Mouse (Mus musculus): ENCODE results near the gene Cers3.

Cers3 gene

DNA sequence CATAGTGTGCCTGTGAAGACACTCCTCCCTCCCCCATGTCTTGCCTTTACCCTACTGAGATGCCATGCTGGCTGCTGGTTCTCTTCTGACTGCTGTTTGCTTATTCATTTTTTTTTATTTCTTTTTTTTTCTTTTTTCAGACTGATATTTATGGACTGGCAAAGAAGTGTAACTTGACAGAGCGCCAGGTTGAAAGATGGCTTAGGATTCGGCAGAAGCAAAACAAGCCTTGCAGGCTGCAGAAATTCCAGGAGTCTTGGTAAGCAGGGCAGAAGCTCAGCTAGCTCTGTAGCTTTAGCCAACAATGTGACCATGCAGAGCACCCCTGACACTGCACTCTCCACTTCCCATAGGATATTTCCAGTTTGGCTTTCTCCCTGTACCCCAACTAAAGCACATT, 36.1 kb downstream of the Cers3 start:
- ATAC-seq (ENCODE audit: insufficient number of reproducible peaks, low FRiP score, low TSS enrichment), result no peak

DNA sequence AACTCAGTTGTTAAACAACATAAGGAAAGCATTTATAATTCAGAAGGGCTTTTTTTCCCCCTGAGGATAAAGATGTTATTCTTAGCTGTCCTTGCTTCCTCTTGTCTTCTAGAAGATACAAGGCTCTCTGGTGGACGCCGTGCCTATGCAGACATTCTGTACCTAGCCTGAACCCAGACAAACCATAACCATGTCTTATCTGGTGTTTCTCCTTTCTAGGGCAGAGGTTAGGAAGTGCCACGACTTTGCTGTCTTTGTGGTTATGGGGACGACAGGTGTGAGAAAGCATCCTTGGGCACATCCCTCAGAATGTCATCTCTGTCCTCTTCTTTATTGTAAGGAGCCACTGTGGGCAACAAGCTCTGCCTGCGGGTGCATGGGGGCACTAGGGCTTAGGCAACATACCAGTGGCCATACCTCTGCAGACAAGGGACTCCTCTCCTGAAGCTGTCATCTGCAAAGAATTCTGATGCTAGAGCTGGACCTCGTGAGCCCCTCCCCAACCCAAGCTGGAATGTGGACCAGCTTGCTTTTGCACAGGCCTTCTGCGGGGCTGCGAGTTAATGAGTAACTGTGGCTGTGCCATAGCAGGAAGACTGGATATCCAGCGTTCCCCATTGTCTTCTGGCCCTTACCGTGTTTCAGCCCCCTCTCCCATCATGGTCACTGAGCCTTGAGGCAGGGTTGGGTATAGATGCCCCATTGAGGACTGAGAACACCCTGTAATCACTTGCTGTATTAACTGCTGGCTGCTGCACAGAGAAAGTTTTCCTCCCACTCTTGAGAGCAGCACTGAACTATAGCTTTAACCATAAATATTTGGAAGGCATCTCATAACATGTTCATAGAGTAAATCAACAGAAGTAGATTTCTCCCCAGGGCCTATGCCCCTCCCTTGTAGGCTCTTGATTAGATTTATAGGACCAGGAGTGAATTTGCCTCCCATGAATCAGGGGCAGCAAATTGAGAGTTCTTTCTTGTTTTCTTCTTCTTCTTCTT, 36.9 kb downstream of the Cers3 start:
- no peak for ATAC-seq (ENCODE audit: insufficient number of reproducible peaks, low FRiP score, low TSS enrichment)

DNA sequence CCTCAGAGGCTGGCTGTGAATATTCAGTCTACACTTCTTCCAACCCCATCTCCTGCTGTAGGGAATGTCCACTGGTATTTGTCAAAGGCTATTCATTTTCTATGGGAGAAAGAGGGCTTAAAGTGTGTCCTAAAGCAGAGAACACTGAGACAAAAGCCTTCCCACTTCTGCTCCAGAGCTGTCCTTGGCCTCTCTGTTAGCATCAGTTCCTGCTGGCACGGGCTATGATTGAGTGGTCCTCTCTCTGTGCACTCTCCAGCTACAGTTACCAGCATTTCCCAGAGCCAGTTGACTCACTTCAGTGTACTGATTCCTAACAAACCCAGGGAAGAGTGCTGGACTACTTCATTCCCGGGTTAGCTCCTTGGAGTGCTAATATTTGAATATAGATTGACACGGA, 43.2 kb downstream of the Cers3 start:
- ATAC-seq (ENCODE audit: insufficient number of reproducible peaks, low FRiP score, low TSS enrichment), result no peak

DNA sequence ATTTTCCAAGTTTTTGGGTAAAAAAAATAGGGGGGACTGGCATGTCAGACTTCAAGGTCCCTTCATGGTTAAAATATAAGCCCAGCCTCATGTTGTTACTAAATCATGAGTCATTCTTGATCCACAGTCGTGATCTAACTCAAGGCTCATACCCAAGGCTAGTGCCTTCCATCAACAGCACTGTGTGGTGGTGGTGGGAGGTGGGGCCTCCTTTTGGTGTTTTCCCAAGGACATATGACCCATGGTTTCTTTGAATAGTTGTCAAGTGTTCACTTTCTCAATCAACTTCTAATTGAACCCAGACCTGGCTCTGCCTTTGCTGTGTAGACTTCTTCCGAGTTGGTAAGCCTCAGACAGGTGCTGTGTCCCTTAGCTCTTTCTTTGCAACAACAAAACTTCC, 44.5 kb downstream of the Cers3 start:
- no peak for ATAC-seq (ENCODE audit: insufficient number of reproducible peaks, low FRiP score, low TSS enrichment)

DNA sequence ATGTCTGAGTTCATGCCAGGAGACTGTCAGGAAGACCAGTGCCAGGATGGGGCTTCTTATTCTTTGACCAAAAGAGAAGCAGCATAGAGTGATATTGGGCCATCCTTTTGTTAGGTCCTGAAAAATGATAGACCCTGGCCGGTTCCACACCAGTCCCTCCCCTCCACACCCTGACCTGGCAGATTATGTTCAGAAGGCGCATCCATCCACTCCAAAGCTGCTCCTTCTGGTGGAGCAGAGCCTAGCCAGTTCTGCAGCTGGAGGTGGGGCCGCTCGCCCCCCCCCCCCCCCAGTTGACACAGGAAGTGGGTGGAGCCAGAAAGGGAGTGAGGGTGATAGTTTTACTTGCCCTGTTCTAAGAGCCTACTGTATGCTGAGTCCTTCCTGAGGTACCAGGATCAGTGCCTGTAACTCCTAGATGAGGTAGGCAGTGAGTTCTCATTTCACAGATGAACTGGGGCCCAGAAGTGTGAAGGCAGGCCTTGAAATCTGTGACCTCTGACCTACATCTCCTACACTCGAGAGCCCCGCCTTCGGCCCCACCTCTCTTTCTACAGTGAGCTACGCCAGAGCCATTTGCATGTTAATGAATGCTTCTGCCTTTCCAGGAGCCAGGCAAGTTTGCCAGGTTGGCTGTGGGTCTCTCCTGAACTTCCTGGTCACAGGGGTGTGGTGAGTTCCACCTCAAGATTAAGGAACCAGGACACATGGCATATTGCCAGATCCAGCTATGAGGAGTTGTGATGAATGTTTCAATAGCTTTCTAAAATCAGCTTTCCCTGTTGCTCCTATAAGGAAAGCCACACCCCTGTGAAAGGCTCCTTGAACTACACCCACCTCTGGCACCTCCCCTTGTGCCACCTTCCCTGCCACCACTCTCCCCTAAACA, 46.8 kb downstream of the Cers3 start:
- ATAC-seq (ENCODE audit: insufficient number of reproducible peaks, low FRiP score, low TSS enrichment), result no peak

DNA sequence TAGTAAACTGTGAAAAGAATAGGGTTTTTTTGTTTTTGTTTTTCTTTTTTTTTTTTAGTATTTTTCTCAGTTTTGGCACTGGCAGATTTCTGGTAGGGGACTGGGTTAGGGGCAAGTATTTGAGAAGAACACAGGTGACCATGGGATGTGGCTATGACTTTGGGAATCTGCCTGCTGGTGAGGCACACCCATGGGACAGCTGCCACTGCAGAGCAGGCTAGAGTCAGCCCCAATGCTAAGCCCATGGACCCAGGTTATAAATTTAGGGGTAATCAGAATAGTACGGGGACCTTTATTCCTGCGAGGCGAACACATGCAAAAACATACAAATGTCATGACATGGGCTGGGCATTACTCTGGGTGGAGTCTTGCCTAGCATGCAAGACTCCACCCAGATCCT, 47.7 kb downstream of the Cers3 start:
- ATAC-seq (ENCODE audit: insufficient number of reproducible peaks, low FRiP score, low TSS enrichment), result no peak

DNA sequence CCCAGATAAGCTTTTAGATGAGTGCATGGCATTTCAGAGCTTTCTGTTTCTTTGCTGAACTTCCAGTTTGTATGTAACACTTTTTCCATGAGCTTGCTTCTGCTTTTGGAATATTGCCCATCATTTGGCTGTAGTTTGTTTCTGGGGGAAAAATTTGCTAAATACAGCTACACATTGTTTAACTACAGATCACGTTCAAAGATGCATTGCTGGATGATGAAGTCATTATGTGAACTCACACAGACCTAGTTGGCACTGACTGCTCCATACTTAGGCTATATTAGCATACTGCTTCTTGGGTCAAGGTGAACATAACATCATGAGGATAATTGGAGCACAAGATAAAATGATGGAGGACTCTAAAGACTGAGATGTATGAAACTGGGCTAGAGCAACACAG, 53.6 kb downstream of the Cers3 start:
- ATAC-seq (ENCODE audit: insufficient number of reproducible peaks, low FRiP score, low TSS enrichment), result no peak

DNA sequence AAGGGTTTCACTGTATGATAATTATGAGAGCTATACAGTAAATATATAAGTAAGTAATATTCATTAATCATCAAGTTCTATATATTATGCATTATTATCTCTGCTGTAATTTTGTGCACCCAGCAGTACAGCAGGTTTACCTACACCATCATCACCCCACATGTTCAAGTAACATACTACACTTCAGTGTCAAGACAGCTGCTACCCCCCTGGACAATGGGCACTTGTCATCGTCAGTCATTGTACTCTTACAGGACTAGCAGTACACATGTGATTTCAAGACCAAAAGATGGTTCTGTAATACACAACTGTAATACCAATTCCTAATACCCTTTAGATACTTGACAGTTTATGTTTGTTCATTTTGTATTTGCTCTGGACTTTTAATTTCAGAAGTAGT, 54.0 kb downstream of the Cers3 start:
- ATAC-seq (ENCODE audit: insufficient number of reproducible peaks, low FRiP score, low TSS enrichment), result no peak

DNA sequence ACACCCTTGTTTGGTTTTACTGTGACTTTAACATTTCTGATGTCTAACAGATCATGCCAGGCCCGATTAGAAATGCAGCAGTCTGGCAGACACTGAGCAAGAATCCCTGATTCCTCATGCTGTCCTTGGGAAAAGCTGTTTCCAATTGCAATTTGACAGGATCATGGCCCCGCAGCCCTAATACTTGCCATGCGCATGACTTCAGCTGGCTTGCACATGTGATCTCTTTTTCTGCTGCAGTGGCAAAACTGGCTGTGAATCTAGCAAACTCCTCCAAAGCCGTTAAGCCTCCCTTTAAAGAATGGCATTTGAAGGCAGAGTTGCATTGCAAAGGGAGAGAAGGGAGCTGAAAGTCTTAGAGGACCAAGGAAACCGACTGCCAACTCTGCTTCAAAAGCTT, 55.5 kb downstream of the Cers3 start:
- ATAC-seq (ENCODE audit: insufficient number of reproducible peaks, low FRiP score, low TSS enrichment), result no peak

DNA sequence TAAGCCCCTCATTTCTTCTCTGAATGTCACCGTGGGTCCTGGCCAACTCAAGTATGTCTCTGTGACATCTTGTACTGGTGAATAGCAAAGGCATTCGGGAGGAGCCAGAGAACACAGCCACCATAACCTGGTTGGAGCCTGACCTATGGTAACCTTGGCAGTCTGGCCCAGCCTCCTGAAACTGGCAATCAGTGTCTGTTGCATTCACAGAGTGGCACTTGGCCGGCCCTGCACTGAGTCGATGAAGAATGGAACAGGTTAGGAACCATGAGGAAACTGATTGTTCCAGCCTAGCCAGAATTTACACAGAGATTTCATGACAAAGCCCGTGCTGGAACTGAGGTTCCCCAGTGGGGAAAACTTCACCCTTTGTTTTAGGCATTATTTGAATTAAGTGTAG, 57.5 kb downstream of the Cers3 start:
- no peak for ATAC-seq (ENCODE audit: insufficient number of reproducible peaks, low FRiP score, low TSS enrichment)

DNA sequence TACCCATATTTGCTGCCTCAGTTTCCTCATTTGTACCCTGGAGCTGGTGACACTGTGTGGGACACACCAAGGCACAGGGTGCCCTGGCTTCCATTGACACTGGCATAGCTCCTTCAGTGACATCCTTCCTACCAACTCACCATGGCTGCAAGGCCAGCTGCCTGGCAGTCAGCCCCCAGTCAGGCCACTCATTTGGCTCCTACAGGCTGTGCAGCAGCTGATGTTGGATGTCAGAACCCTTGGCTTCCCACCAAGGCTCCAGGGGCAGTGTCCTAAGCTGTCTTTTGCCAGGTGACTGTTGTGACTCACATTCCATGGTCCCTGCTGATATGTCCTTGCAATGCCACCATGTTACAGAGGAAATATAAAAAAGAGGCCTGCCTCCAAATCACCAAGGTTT, 58.5 kb downstream of the Cers3 start:
- ATAC-seq (ENCODE audit: insufficient number of reproducible peaks, low FRiP score, low TSS enrichment), result no peak

DNA sequence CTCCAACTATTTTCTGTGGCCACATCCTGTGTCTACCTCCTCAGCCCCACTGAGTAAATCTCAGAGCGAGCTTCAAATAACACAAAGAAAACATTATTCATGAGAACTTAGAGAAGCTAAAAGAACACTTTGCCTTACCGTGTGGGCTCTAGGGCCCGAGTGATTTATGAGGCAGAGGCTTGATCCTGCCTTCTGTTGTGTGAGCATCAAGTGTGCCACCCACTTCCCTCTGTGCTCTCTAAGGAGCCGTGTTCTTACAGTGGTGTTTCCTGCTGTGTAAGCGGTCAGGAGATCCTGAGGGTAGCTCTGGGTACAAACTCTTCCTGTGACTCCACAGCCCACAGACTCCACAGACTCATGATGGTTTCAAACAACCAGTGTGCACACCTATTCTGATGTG, 60.5 kb downstream of the Cers3 start:
- ATAC-seq (ENCODE audit: insufficient number of reproducible peaks, low FRiP score, low TSS enrichment), result no peak

DNA sequence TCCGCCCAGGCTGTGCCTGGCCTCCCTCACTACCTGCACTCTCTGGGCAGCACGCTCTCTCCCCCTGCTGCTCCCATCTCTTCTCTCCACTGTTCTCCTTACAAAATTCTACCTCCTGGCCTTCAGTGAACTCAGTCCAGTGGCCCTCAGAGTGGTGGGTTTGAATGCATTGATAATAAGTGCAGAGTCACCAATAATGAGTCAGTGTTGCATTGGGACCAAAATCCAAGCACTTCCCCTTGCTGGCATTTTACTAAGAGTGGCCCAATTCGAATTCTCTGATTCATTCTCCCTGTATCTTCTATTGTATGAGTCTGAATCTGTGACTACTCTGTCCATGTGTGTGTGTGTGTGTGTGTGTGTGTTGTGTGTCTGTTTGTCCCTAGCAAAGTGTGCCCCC, 63.5 kb downstream of the Cers3 start:
- ATAC-seq (ENCODE audit: insufficient number of reproducible peaks, low FRiP score, low TSS enrichment), result no peak

DNA sequence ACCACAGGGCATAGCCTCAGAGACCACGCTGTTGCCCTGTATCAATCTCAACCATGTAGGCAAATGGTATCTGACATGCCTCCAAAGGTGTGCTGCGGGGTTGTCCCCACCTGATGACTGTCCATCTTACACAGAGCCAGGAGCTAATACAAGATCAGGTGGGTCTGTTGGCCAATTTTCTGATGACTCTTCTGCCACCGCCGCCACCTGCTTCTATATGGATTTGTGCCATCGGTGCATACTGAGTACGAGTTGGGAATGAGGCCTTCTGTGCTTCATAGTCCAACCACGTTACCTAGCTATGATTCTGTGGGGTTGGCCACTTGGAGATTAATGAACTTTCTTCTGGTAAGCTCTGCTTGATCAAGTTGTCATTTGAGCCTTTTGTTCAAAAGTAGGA, 67.1 kb downstream of the Cers3 start:
- ATAC-seq (ENCODE audit: insufficient number of reproducible peaks, low FRiP score, low TSS enrichment), result no peak

DNA sequence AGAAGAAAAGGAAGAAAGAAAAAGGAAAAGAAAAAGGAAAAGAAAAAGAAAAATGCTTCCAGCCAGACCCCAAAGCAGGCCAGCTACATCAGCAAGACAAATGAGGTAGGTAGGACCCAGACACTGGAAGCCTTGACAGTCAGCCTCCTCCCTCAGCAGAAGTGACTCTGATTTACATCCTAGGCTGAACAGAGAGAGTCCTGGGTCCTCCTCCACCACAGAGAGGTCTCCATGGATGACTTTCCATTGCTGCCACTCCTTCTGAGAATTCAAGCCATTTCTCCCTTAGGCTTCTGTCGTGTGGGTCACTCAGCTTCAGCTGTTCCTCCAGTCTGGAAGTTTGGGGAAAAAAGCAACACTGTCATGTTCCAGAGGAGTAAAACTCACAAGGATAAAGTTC, 68.0 kb downstream of the Cers3 start:
- no peak for ATAC-seq (ENCODE audit: insufficient number of reproducible peaks, low FRiP score, low TSS enrichment)

DNA sequence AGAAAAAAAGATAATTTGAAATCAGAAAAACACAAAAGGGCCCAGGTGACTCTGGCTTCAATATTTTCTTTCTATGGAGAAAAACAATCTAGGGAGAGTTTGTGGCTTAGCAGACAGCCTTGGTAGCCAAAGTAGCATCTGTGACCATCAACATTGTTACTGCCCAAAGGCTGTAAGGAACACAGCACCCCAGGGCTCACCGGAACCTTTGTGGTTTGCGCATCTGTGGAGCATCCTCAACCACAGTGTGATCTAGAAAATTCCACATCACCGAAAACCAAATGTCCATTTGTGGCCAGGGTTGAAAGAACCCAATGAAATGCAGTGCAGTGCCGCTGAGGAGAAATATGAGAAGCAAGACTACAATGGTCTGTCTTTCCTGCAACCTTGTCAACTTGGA, 69.0 kb downstream of the Cers3 start:
- no peak for ATAC-seq (ENCODE audit: insufficient number of reproducible peaks, low FRiP score, low TSS enrichment)

DNA sequence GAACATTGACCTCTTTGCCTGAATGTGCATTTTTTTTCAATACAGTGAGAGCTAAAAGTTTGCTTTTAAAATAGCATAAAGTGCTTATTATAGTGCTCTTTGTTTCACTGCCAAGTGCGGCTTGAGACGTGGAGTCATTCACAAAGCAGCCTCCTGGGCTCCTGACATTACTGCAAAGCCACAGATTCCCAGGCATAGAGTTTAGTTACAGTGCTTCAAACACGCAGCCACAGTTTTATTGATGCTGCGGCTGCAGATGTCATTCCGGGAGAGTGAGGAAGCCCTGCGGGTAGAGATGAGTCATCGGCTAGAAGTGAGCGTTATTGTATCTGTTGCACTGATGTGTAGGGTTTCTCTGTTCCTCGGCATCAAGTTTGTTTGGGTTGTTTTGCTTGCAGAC, 69.4 kb downstream of the Cers3 start:
- no peak for ATAC-seq (ENCODE audit: insufficient number of reproducible peaks, low FRiP score, low TSS enrichment)

DNA sequence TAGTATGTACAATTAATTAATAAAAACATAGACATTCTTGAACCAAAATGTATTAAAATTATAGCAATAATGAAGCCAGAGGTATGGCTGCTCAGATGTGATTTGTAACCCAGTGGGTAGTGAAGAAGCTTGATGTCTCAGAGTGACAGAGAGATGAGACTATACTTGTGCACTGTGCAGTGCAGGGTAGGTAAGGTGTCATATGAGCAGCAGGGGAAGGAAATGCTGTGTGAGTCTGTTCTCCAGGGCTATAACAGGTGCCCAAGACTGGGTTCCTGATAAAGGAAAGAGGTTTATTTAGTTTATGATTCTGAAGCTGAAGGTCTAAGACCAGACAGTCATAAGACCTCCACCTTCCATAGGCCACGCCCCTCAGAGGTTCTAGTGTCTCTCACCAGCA, 69.9 kb downstream of the Cers3 start:
- ATAC-seq (ENCODE audit: insufficient number of reproducible peaks, low FRiP score, low TSS enrichment), result no peak

DNA sequence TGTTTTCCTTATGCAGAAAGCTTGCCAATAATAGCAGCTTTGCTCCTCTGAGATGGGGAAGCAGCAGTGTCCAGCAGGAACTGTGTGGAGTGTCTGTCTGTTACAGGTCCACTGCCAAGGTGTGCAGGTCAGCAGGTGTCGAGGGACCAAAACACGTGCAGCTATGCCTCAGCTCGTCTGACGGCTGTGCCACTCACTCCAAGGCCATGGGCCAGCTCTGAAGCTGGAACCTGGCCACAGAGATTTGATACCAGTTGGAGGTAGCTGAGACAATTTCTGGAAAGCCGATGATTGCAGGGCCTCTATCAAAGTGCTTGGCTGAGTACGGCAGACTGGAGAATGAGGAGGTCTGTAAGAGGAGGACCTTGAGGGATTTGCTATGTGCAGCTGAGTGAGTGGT, 72.2 kb downstream of the Cers3 start:
- no peak for ATAC-seq (ENCODE audit: insufficient number of reproducible peaks, low FRiP score, low TSS enrichment)

DNA sequence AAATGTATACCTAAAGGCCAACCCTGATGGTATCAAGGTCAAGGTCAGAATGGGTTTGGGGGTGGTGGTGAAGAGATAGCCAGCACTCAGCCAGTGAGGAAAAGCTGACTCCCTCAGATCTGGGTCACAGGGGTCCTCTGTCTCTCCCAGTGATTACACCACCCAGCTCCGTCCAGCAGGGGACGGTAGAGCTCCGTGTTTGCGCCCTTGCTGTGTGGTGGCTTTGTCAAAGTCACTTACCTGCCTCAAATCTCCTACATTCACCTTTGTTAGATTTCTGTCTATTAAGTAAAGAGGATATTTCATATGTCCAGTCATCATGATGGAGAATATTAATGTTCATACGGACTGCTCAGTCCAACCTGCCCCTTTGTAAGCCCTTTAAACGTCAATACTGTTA, 76.7 kb downstream of the Cers3 start:
- ATAC-seq (ENCODE audit: insufficient number of reproducible peaks, low FRiP score, low TSS enrichment), result no peak

DNA sequence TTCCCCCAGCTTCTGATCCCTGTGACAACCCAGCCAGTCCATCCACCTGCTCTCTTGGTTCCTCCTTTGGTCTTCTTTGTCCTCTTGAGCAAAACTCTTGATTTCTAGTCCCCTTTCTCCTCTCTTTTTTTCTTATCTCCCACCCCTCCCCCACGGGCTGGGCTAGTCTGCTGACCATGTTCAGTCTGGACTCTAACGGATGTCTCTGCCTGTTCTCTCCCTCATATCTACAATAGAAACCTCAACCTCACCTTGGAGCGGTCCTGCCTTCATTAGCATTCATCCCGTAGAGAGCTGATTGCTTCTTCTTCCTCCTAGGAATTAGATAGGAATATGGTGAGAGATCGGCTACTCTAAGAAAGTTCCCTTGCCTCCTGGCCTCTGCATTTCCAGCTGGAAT, 87.5 kb downstream of the Cers3 start:
- no peak for ATAC-seq (ENCODE audit: insufficient number of reproducible peaks, low FRiP score, low TSS enrichment)
